In the genomic region with DNA sequence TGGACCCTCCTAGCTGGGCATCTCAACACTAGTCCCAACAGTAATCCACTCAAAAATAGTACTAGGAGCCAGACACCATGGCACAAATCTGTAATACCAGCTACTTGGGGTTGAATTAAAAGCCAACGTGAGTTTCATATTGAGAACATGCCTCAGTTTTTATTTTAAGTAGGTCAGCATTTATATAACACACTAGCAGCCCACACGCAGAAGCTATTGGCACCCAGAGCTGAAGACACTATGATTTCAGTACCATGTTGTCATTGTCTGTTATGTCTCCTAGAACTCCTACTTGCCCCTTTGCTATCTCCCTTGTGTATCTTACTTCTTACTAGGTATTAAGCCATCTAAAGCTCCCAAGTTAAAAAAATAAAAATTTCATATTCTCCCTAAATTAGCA, we compare ENCODE assay signal across 22 mouse cellular contexts.
"Had no signal": no experiment of that assay in that cellular context is flagged by ENCODE, and none has a peak within 500 bp of the region (broad histone marks: within the 10 kb centered on the region; RNA-seq: fewer than 3 reads in every experiment).

No protein-coding gene starts in this region.

- H3K36me3 ChIP-seq: heart, embryonic 12.5 days; hindbrain, embryonic 10.5 days; hindbrain, embryonic 12.5 days; intestine, embryonic 15.5 days; limb, embryonic 10.5 days; limb, embryonic 12.5 days; liver, embryonic 13.5 days had no signal

- H3K27ac ChIP-seq: heart, adult 2 months; hindbrain, embryonic 10.5 days; hindbrain, embryonic 12.5 days; hindbrain, embryonic 14.5 days; intestine, embryonic 15.5 days; layer of hippocampus, adult 2 months; limb, embryonic 10.5 days; limb, embryonic 12.5 days; liver, embryonic 13.5 days had no signal

- H3K27me3 ChIP-seq: heart, embryonic 12.5 days; hindbrain, embryonic 12.5 days; intestine, embryonic 15.5 days; limb, embryonic 12.5 days; liver, embryonic 13.5 days had no signal

- H3K4me3 ChIP-seq: heart, adult 2 months; heart, embryonic 12.5 days; hindbrain, embryonic 10.5 days; hindbrain, embryonic 12.5 days; intestine, embryonic 15.5 days; layer of hippocampus, adult 2 months; limb, embryonic 10.5 days; limb, embryonic 12.5 days; liver, embryonic 13.5 days had no signal

- H3K4me1 ChIP-seq: heart, embryonic 12.5 days; hindbrain, embryonic 10.5 days; hindbrain, embryonic 12.5 days; intestine, embryonic 15.5 days; limb, embryonic 10.5 days; limb, embryonic 12.5 days; liver, embryonic 13.5 days had no signal

- DNase-seq: forebrain, postnatal 0 days; gastrocnemius, postnatal 14 days; gastrocnemius, postnatal 36 days; heart, adult 11 months; heart, adult 2 months; heart, postnatal 10 days; heart, postnatal 4 days; kidney, adult 18-20 months; kidney, adult 8-10 months; kidney, postnatal 10 days; kidney, postnatal 25 days; kidney, postnatal 4 days; liver; liver, embryonic 13.5 days had no signal

- H3K9me3 ChIP-seq: heart, embryonic 12.5 days; hindbrain, embryonic 10.5 days; hindbrain, embryonic 12.5 days; intestine, embryonic 15.5 days; limb, embryonic 10.5 days; limb, embryonic 12.5 days; liver, embryonic 13.5 days had no signal
